Comparison of ENCODE assay signal across 11 mouse cellular contexts in the genomic region with DNA sequence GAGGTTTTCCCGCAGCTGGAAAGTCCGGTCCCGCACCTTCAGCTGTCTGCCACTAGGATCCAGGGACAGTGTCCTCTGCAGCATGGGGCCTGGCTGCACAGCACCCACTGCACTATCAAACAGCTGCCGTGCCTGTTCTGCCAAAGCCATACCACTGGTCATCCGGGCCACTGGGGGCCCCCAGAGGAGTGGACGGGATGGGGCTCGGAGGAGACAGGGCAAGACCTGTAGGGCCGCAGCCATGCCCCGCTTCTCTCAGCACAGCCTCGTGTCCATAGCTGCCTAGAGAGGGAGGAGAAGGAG. TPM values are rescaled to one million over a fixed set of nuclear protein-coding genes. Genes with fewer than 3 reads are reported as not detected.
DNase-seq lines count a peak whose midpoint lies in the region; ATAC-seq and TF ChIP-seq lines count a peak whose summit lies in the region.
"Had no signal": no experiment of that assay in that cellular context is flagged by ENCODE, and none has a peak within 500 bp of the region (broad histone marks: within the 10 kb centered on the region; RNA-seq: fewer than 3 reads in every experiment).

No protein-coding gene starts in this region.

- no peaks in the 10 kb centered on the region; the same call in 1 of the 2 replicates for H3K27me3 ChIP-seq in forebrain, postnatal 0 days (ENCODE audit: insufficient read depth, low read length)
- H3K27me3 ChIP-seq in forebrain, embryonic 15.5 days = no peaks in the 10 kb centered on the region
- H3K27me3 ChIP-seq in kidney, embryonic 16.5 days (ENCODE audit: insufficient read depth, low read length) = no peaks in the 10 kb centered on the region
- H3K27me3 ChIP-seq in intestine, postnatal 0 days (replicated peaks; ENCODE audit: control insufficient read depth, insufficient read depth, low read length) = no peaks in the 10 kb centered on the region
- no peaks in the 10 kb centered on the region; the same call in 1 of the 2 replicates for H3K27me3 ChIP-seq in liver, embryonic 16.5 days (ENCODE audit: control insufficient read depth, insufficient read depth, low read depth, low read length)

- H3K4me1 ChIP-seq in forebrain, postnatal 0 days (ENCODE audit: insufficient read depth) = peaks cover 7% of the 10 kb centered on the region; the same call in 1 of the 2 replicates
- peaks cover 15% of the 10 kb centered on the region for H3K4me1 ChIP-seq in forebrain, embryonic 15.5 days
- peaks cover 5% of the 10 kb centered on the region; the same call in 1 of the 2 replicates for H3K4me1 ChIP-seq in kidney, embryonic 16.5 days (ENCODE audit: insufficient read depth, low read length)
- no peaks in the 10 kb centered on the region for H3K4me1 ChIP-seq in intestine, postnatal 0 days (replicated peaks; ENCODE audit: control insufficient read depth, insufficient read depth, low read length)
- H3K4me1 ChIP-seq in liver, embryonic 16.5 days (ENCODE audit: control insufficient read depth, low read depth, low read length) = peaks cover 5% of the 10 kb centered on the region

- H3K4me3 ChIP-seq in forebrain, postnatal 0 days (ENCODE audit: low read depth, low read length) = no peak overlapping the region
- H3K4me3 ChIP-seq in forebrain, embryonic 15.5 days = no peak overlapping the region
- 0 out of 2 replicates have a peak overlapping the region, but pooled peaks have one; percentile 14 for H3K4me3 ChIP-seq in kidney, embryonic 16.5 days (ENCODE audit: low read length)
- peak overlapping the region; percentile 29 for H3K4me3 ChIP-seq in intestine, postnatal 0 days (ENCODE audit: low read depth, low read length)
- peak overlapping the region; percentile 51 for H3K4me3 ChIP-seq in liver, embryonic 16.5 days (ENCODE audit: low read depth, low read length)
- H3K4me3 ChIP-seq: heart, embryonic 15.5 days had no signal

- 84% methylated on average over 10 of the region's 10 CpGs for WGBS in forebrain, postnatal 0 days
- WGBS in forebrain, embryonic 15.5 days = 77% methylated on average over 10 of the region's 10 CpGs
- WGBS in kidney, embryonic 16.5 days = 85% methylated on average over 10 of the region's 10 CpGs
- WGBS in intestine, postnatal 0 days = 81% methylated on average over 10 of the region's 10 CpGs
- 67% methylated on average over 10 of the region's 10 CpGs for WGBS in liver, embryonic 16.5 days (ENCODE audit: insufficient replicate concordance)

- peak; percentile 21; the same call in 1 of the 2 replicates for TF ChIP-seq CTCF in forebrain, postnatal 0 days (IDR thresholded peaks at IDR 0.05; ENCODE audit: low read depth)
- no peak; the same call in 1 of the 2 replicates for TF ChIP-seq CTCF in intestine, postnatal 0 days (IDR thresholded peaks at IDR 0.05; ENCODE audit: low read depth)

- H3K27ac ChIP-seq in forebrain, postnatal 0 days (ENCODE audit: low read depth, low read length) = no peak overlapping the region
- H3K27ac ChIP-seq in forebrain, embryonic 15.5 days (replicated peaks) = no peak overlapping the region
- peak overlapping the region; percentile 56 for H3K27ac ChIP-seq in kidney, embryonic 16.5 days (ENCODE audit: low read length)
- peak overlapping the region; percentile 69; the same call in 1 of the 2 replicates for H3K27ac ChIP-seq in intestine, postnatal 0 days (ENCODE audit: low read depth, low read length)
- peak overlapping the region; percentile 75 for H3K27ac ChIP-seq in liver, embryonic 16.5 days (ENCODE audit: low read length)
- H3K27ac ChIP-seq: heart, embryonic 15.5 days; macrophage had no signal

- no peak overlapping the region for H3K4me2 ChIP-seq in forebrain, postnatal 0 days (ENCODE audit: low read depth)
- no peak overlapping the region for H3K4me2 ChIP-seq in forebrain, embryonic 15.5 days (replicated peaks)
- H3K4me2 ChIP-seq in kidney, embryonic 16.5 days (replicated peaks; ENCODE audit: low read depth, low read length) = no peak overlapping the region
- peak overlapping the region; percentile 46 for H3K4me2 ChIP-seq in intestine, postnatal 0 days (replicated peaks; ENCODE audit: low read depth)
- H3K4me2 ChIP-seq in liver, embryonic 16.5 days (ENCODE audit: low read depth, low read length) = peak overlapping the region; percentile 22
- H3K4me2 ChIP-seq: heart, embryonic 15.5 days had no signal

- no peak overlapping the region for H3K9ac ChIP-seq in forebrain, postnatal 0 days
- no peak overlapping the region for H3K9ac ChIP-seq in forebrain, embryonic 15.5 days (replicated peaks)
- H3K9ac ChIP-seq in kidney, embryonic 16.5 days (replicated peaks; ENCODE audit: low read length) = no peak overlapping the region
- 0 out of 2 replicates have a peak overlapping the region, but pooled peaks have one; percentile 22 for H3K9ac ChIP-seq in intestine, postnatal 0 days (ENCODE audit: low read depth, low read length)
- H3K9ac ChIP-seq in liver, embryonic 16.5 days (ENCODE audit: low read depth, low read length) = peak overlapping the region; percentile 51
- H3K9ac ChIP-seq: heart, embryonic 15.5 days had no signal

- H3K36me3 ChIP-seq in forebrain, postnatal 0 days (ENCODE audit: insufficient read depth) = peaks cover 1% of the 10 kb centered on the region; the same call in 1 of the 2 replicates
- H3K36me3 ChIP-seq in forebrain, embryonic 15.5 days = no peaks in the 10 kb centered on the region
- H3K36me3 ChIP-seq in kidney, embryonic 16.5 days (ENCODE audit: insufficient read depth, low read length) = no peaks in the 10 kb centered on the region
- H3K36me3 ChIP-seq in intestine, postnatal 0 days (ENCODE audit: control insufficient read depth, insufficient read depth) = no peaks in the 10 kb centered on the region
- H3K36me3 ChIP-seq in liver, embryonic 16.5 days (ENCODE audit: control insufficient read depth, insufficient read depth) = no peaks in the 10 kb centered on the region
- H3K36me3 ChIP-seq: heart, embryonic 15.5 days had no signal

- no peak for DNase-seq in forebrain, postnatal 0 days
- DNase-seq in kidney, postnatal 36 days = no peak
- DNase-seq in ovary, adult 18-20 months (ENCODE audit: low spot score) = no peak
- DNase-seq: layer of hippocampus, adult 9-11 months; lung, adult 18-20 months had no signal

- no peak for ATAC-seq in forebrain, postnatal 0 days
- no peak for ATAC-seq in forebrain, embryonic 15.5 days (replicated peaks)
- ATAC-seq in kidney, embryonic 16.5 days (ENCODE audit: low FRiP score, low TSS enrichment) = no peak
- ATAC-seq in intestine, postnatal 0 days = peak; percentile 2; the same call in 1 of the 2 replicates
- peak; percentile 7 for ATAC-seq in liver, embryonic 16.5 days (ENCODE audit: low read depth)

- no peaks in the 10 kb centered on the region for H3K9me3 ChIP-seq in forebrain, postnatal 0 days (ENCODE audit: low read length)
- H3K9me3 ChIP-seq in forebrain, embryonic 15.5 days = no peaks in the 10 kb centered on the region
- H3K9me3 ChIP-seq in kidney, embryonic 16.5 days (ENCODE audit: low read length) = no peaks in the 10 kb centered on the region
- H3K9me3 ChIP-seq in intestine, postnatal 0 days (ENCODE audit: control insufficient read depth) = no peaks in the 10 kb centered on the region
- no peaks in the 10 kb centered on the region for H3K9me3 ChIP-seq in liver, embryonic 16.5 days (replicated peaks; ENCODE audit: control insufficient read depth, low read length)
- H3K9me3 ChIP-seq: heart, embryonic 15.5 days had no signal

RNA-seq across cellular contexts. Expression of a gene that starts 0.4 kb away (rescaled TPM):
- 2.0 and 3.0 TPM in 2 replicates for total RNA-seq in forebrain, postnatal 0 days (2014; rRNA removed)
- 1.1 TPM in 2 replicates for polyA plus RNA-seq in forebrain, postnatal 0 days (2015; fragmentation: Nextera tagmentation; extraction: Ambion mirVana)
- polyA plus RNA-seq in forebrain, embryonic 15.5 days (2015; fragmentation: Nextera tagmentation; extraction: Ambion mirVana) = 2.9 and 3.2 TPM in 2 replicates
- polyA plus RNA-seq in kidney, embryonic 16.5 days (2015; fragmentation: Nextera tagmentation; extraction: Ambion mirVana) = 14.7 and 17.1 TPM in 2 replicates
- 17.4 and 20.6 TPM in 2 replicates for polyA plus RNA-seq in intestine, postnatal 0 days (2015; fragmentation: Nextera tagmentation; extraction: Ambion mirVana)
- 26.5 and 33.0 TPM in 2 replicates for polyA plus RNA-seq in liver, embryonic 16.5 days (2015; fragmentation: Nextera tagmentation; extraction: Ambion mirVana)

RNA-seq across cellular contexts. Expression of a gene that starts 13.2 kb away (rescaled TPM):
- total RNA-seq in forebrain, postnatal 0 days (2014; rRNA removed) = 216 and 261 TPM in 2 replicates
- 31.5 and 32.5 TPM in 2 replicates for polyA plus RNA-seq in forebrain, postnatal 0 days (2015; fragmentation: Nextera tagmentation; extraction: Ambion mirVana)
- 38.1 and 41.5 TPM in 2 replicates for polyA plus RNA-seq in forebrain, embryonic 15.5 days (2015; fragmentation: Nextera tagmentation; extraction: Ambion mirVana)
- 20.7 and 20.8 TPM in 2 replicates for polyA plus RNA-seq in kidney, embryonic 16.5 days (2015; fragmentation: Nextera tagmentation; extraction: Ambion mirVana)
- polyA plus RNA-seq in intestine, postnatal 0 days (2015; fragmentation: Nextera tagmentation; extraction: Ambion mirVana) = 10.6 and 11.3 TPM in 2 replicates
- polyA plus RNA-seq in liver, embryonic 16.5 days (2015; fragmentation: Nextera tagmentation; extraction: Ambion mirVana) = 5.8 and 6.0 TPM in 2 replicates

RNA-seq across cellular contexts. Expression of a gene that starts 42.0 kb away (rescaled TPM):
- 16.5 and 20.6 TPM in 2 replicates for total RNA-seq in forebrain, postnatal 0 days (2014; rRNA removed)
- polyA plus RNA-seq in forebrain, postnatal 0 days (2015; fragmentation: Nextera tagmentation; extraction: Ambion mirVana) = 13.7 and 17.7 TPM in 2 replicates
- 15.4 and 15.8 TPM in 2 replicates for polyA plus RNA-seq in forebrain, embryonic 15.5 days (2015; fragmentation: Nextera tagmentation; extraction: Ambion mirVana)
- polyA plus RNA-seq in kidney, embryonic 16.5 days (2015; fragmentation: Nextera tagmentation; extraction: Ambion mirVana) = 56.8 and 58.8 TPM in 2 replicates
- polyA plus RNA-seq in intestine, postnatal 0 days (2015; fragmentation: Nextera tagmentation; extraction: Ambion mirVana) = 10.0 and 10.8 TPM in 2 replicates
- polyA plus RNA-seq in liver, embryonic 16.5 days (2015; fragmentation: Nextera tagmentation; extraction: Ambion mirVana) = 9.7 and 11.5 TPM in 2 replicates

RNA-seq across cellular contexts. Expression of a gene that starts 45.3 kb away (rescaled TPM):
- total RNA-seq in forebrain, postnatal 0 days (2014; rRNA removed) = 63.1 and 74.6 TPM in 2 replicates
- polyA plus RNA-seq in forebrain, postnatal 0 days (2015; fragmentation: Nextera tagmentation; extraction: Ambion mirVana) = 50.9 and 55.6 TPM in 2 replicates
- polyA plus RNA-seq in forebrain, embryonic 15.5 days (2015; fragmentation: Nextera tagmentation; extraction: Ambion mirVana) = 54.8 and 57.3 TPM in 2 replicates
- 72.7 and 75.5 TPM in 2 replicates for polyA plus RNA-seq in kidney, embryonic 16.5 days (2015; fragmentation: Nextera tagmentation; extraction: Ambion mirVana)
- 21.9 and 25.6 TPM in 2 replicates for polyA plus RNA-seq in intestine, postnatal 0 days (2015; fragmentation: Nextera tagmentation; extraction: Ambion mirVana)
- polyA plus RNA-seq in liver, embryonic 16.5 days (2015; fragmentation: Nextera tagmentation; extraction: Ambion mirVana) = 19.7 and 21.2 TPM in 2 replicates

Comparison
In these comparisons a context has a peak if more than half of its experiments do, and no peak if none do; other contexts are left out.
1. ATAC-seq: peak in intestine, postnatal 0 days (single experiment) and liver, embryonic 16.5 days (single experiment); none in forebrain, postnatal 0 days (single experiment), forebrain, embryonic 15.5 days (single experiment) and kidney, embryonic 16.5 days (single experiment).
2. H3K27ac ChIP-seq: peak in kidney, embryonic 16.5 days (single experiment), intestine, postnatal 0 days (single experiment) and liver, embryonic 16.5 days (single experiment); none in forebrain, postnatal 0 days (single experiment) and forebrain, embryonic 15.5 days (single experiment).
3. H3K4me2 ChIP-seq: peak in intestine, postnatal 0 days (single experiment) and liver, embryonic 16.5 days (single experiment); none in forebrain, postnatal 0 days (single experiment), forebrain, embryonic 15.5 days (single experiment) and kidney, embryonic 16.5 days (single experiment).
4. H3K4me3 ChIP-seq: peak in kidney, embryonic 16.5 days (single experiment), intestine, postnatal 0 days (single experiment) and liver, embryonic 16.5 days (single experiment); none in forebrain, postnatal 0 days (single experiment) and forebrain, embryonic 15.5 days (single experiment).
5. H3K9ac ChIP-seq: peak in intestine, postnatal 0 days (single experiment) and liver, embryonic 16.5 days (single experiment); none in forebrain, postnatal 0 days (single experiment), forebrain, embryonic 15.5 days (single experiment) and kidney, embryonic 16.5 days (single experiment).